In the genomic region with DNA sequence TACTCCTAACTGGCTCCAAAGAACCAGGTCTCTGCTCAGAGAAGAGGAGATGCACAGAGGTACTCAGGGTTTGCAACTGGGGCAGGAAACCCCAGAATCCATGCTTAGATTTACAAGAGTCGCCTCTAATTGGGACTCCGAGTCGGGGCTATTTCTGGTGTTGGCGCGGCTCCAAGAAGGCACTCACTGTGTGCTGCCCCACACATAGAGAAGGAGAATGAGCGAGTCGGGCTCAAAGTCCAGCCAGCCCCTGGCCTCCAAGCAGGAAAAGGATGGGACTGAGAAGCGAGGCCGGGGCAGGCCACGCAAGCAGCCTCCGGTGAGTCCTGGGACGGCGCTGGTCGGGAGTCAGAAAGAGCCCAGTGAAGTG, we compare ENCODE assay signal across 7 mouse cellular contexts. TPM values are rescaled to one million over a fixed set of nuclear protein-coding genes. Genes with fewer than 3 reads are reported as not detected.
DNase-seq lines count a peak whose midpoint lies in the region; ATAC-seq lines count a peak whose summit lies in the region.
"Not testable (repeated sequence)": the region's sequence is repeated elsewhere in the genome, so short reads cannot be mapped to it uniquely, and the experiment has no call there.

Hmga1b (plus strand) TSS at position 123 of the 370 bp plus-strand sequence.

- peak within 1 kb of the TSS; percentile 25; the same call in 1 of the 2 replicates for H3K4me2 ChIP-seq in forebrain, embryonic 13.5 days
- H3K4me2 ChIP-seq in hindbrain, embryonic 12.5 days (replicated peaks): not testable (repeated sequence)
- H3K4me2 ChIP-seq in limb, embryonic 13.5 days (replicated peaks): peak within 1 kb of the TSS; percentile 41
- H3K4me2 ChIP-seq in neural tube, embryonic 12.5 days (replicated peaks): peak within 1 kb of the TSS; percentile 31

- H3K36me3 ChIP-seq in forebrain, embryonic 13.5 days (ENCODE audit: poor library complexity, severe bottlenecking); heart, embryonic 10.5 days; hindbrain, embryonic 12.5 days; limb, embryonic 13.5 days; neural tube, embryonic 12.5 days: not testable (repeated sequence)

- not testable (repeated sequence) for H3K9ac ChIP-seq in forebrain, embryonic 13.5 days; limb, embryonic 13.5 days; neural tube, embryonic 12.5 days
- 0 out of 2 replicates have a peak within 1 kb of the TSS, but pooled peaks have one; percentile 23 for H3K9ac ChIP-seq in hindbrain, embryonic 12.5 days

- ATAC-seq in forebrain, embryonic 13.5 days; hindbrain, embryonic 12.5 days (ENCODE audit: low FRiP score); limb, embryonic 13.5 days (ENCODE audit: low FRiP score, low read depth); neural tube, embryonic 12.5 days (ENCODE audit: low FRiP score, low read depth): not testable (repeated sequence)

- not testable (repeated sequence) for H3K27ac ChIP-seq in forebrain, embryonic 13.5 days; hindbrain, embryonic 12.5 days; limb, embryonic 13.5 days; neural tube, embryonic 12.5 days
- peak within 1 kb of the TSS; percentile 44; the same call in 1 of the 2 replicates for H3K27ac ChIP-seq in heart, embryonic 10.5 days

- H3K4me3 ChIP-seq in forebrain, embryonic 13.5 days; hindbrain, embryonic 12.5 days; limb, embryonic 13.5 days; neural tube, embryonic 12.5 days: not testable (repeated sequence)
- peak within 1 kb of the TSS; percentile 36 for H3K4me3 ChIP-seq in heart, embryonic 10.5 days

- peaks cover 15% of the 10 kb centered on the region for H3K27me3 ChIP-seq in forebrain, embryonic 13.5 days
- peaks cover 38% of the 10 kb centered on the region for H3K27me3 ChIP-seq in heart, embryonic 10.5 days (ENCODE audit: insufficient read depth, poor library complexity, severe bottlenecking)
- peaks cover 17% of the 10 kb centered on the region for H3K27me3 ChIP-seq in hindbrain, embryonic 12.5 days
- peaks cover 14% of the 10 kb centered on the region for H3K27me3 ChIP-seq in limb, embryonic 13.5 days
- not testable (repeated sequence) for H3K27me3 ChIP-seq in neural tube, embryonic 12.5 days (replicated peaks)

- WGBS in forebrain, embryonic 13.5 days: 11% methylated on average over 14 of the region's 14 CpGs
- 12% methylated on average over 14 of the region's 14 CpGs for WGBS in heart, embryonic 10.5 days
- WGBS in hindbrain, embryonic 12.5 days: 25% methylated on average over 14 of the region's 14 CpGs
- WGBS in limb, embryonic 13.5 days: 12% methylated on average over 14 of the region's 14 CpGs
- WGBS in neural tube, embryonic 12.5 days: 27% methylated on average over 14 of the region's 14 CpGs

- peaks cover 16% of the 10 kb centered on the region for H3K9me3 ChIP-seq in forebrain, embryonic 13.5 days (replicated peaks)
- H3K9me3 ChIP-seq in heart, embryonic 10.5 days: peaks cover 13% of the 10 kb centered on the region
- peaks cover 18% of the 10 kb centered on the region for H3K9me3 ChIP-seq in hindbrain, embryonic 12.5 days (replicated peaks)
- peaks cover 17% of the 10 kb centered on the region for H3K9me3 ChIP-seq in limb, embryonic 13.5 days
- peaks cover 13% of the 10 kb centered on the region for H3K9me3 ChIP-seq in neural tube, embryonic 12.5 days

- not testable (repeated sequence) for DNase-seq in adrenal gland, postnatal 14 days; heart, embryonic 10.5 days (ENCODE audit: low spot score); layer of hippocampus, postnatal 10 days (ENCODE audit: low spot score in 2 of 2)

- not testable (repeated sequence) for H3K4me1 ChIP-seq in forebrain, embryonic 13.5 days; heart, embryonic 10.5 days; hindbrain, embryonic 12.5 days; limb, embryonic 13.5 days; neural tube, embryonic 12.5 days

RNA-seq across cellular contexts. Expression of gene Hmga1b, which starts in this region (rescaled TPM):
- total RNA-seq in adrenal gland, postnatal 14 days (2021): 20.9 and 46.6 TPM in 2 replicates
- 2.7 and 4.0 TPM in 2 replicates for polyA plus RNA-seq in forebrain, embryonic 13.5 days (2015; fragmentation: Nextera tagmentation; extraction: Ambion mirVana)
- 6.4 and 7.7 TPM in 2 replicates for polyA plus RNA-seq in heart, embryonic 10.5 days (2016; fragmentation: Nextera tagmentation; extraction: Ambion mirVana)
- 3.0 and 4.0 TPM in 2 replicates for polyA plus RNA-seq in hindbrain, embryonic 12.5 days (2016; fragmentation: Nextera tagmentation; extraction: Ambion mirVana)
- total RNA-seq in layer of hippocampus, postnatal 10 days (2021): 10 to 100 TPM; 18.7 to 22.2 TPM
- polyA plus RNA-seq in limb, embryonic 13.5 days (2015; fragmentation: Nextera tagmentation; extraction: Ambion mirVana): 4.5 and 4.9 TPM in 2 replicates
- 3.6 TPM in 2 replicates for polyA plus RNA-seq in neural tube, embryonic 12.5 days (2016; fragmentation: Nextera tagmentation; extraction: Ambion mirVana)
